Mouse (Mus musculus) liver, embryonic 11.5 days (tissue): Measurements from ENCODE around the gene Il18. TPM values are rescaled to one million over a fixed set of nuclear protein-coding genes. Genes with fewer than 3 reads are reported as not detected.

Experiments used
- ATAC-seq: fragments of 200-750 bp; cut with Nextera tagmentation; replicated peaks from 2 replicates; pipeline ENCODE4 v1.8.0; 2017; ENCODE audit warnings: moderate number of reproducible peaks, mild to moderate bottlenecking, moderate TSS enrichment, moderate library complexity; ENCODE audit not compliant: low FRiP score
- DNase-seq: peaks from one replicate; pipeline ENCODE4 v3.0.0-alpha.2; 2017; ENCODE audit warnings: low spot score
- H3K27ac ChIP-seq: fragments of 300-500 bp; sonication (generic); 2 replicates; pipeline ENCODE4 v1.5.1; 2014; ENCODE audit warnings: mild to moderate bottlenecking, low read depth, low read length, control low read depth
- H3K27me3 ChIP-seq: fragments of 300-500 bp; sonication (generic); replicated peaks from 2 replicates; pipeline ENCODE4 v1.6.1; 2014; ENCODE audit warnings: low read length, mixed read lengths; ENCODE audit not compliant: control insufficient read depth, insufficient read depth
- H3K36me3 ChIP-seq: fragments of 300-500 bp; sonication (generic); 2 replicates; pipeline ENCODE4 v1.6.1; 2014; ENCODE audit warnings: mild to moderate bottlenecking, low read length, moderate library complexity, mixed read lengths; ENCODE audit not compliant: control insufficient read depth, insufficient read depth
- H3K4me1 ChIP-seq: fragments of 300-500 bp; sonication (generic); replicated peaks from 2 replicates; pipeline ENCODE4 v1.6.1; 2014; ENCODE audit warnings: low read length, mixed read lengths; ENCODE audit not compliant: control insufficient read depth, insufficient read depth
- H3K4me2 ChIP-seq: fragments of 300-500 bp; sonication (generic); 2 replicates; pipeline ENCODE4 v1.6.1; 2014; ENCODE audit warnings: mild to moderate bottlenecking, control low read depth, moderate library complexity
- H3K4me3 ChIP-seq: fragments of 300-500 bp; sonication (generic); 2 replicates; pipeline ENCODE4 v1.5.1; 2014; ENCODE audit warnings: low read depth, low read length, control low read depth
- H3K9ac ChIP-seq: fragments of 300-500 bp; sonication (generic); 2 replicates; pipeline ENCODE4 v1.6.1; 2014; ENCODE audit warnings: low read depth, low read length, control low read depth
- H3K9me3 ChIP-seq: fragments of 300-500 bp; sonication (generic); 2 replicates; pipeline ENCODE4 v1.6.1; 2016; ENCODE audit warnings: low read length, inconsistent platforms, mixed read lengths; ENCODE audit not compliant: control insufficient read depth
- WGBS: fragments of 180-500 bp; shearing (Covaris S2); extraction: QIAGEN DNeasy Blood & Tissue Kit; methylation state at CpG from one replicate; pipeline ENCODE4 v1.1.7; 2014; 5-methylcytosine and 5-hydroxymethylcytosine counted together
- polyA plus RNA-seq: library from polyadenylated mRNA; unstranded; fragments of >200 nt; fragmentation: Nextera tagmentation; extraction: Ambion mirVana; gene quantifications from 2 replicates; pipeline ENCODE4 v1.2.1, GENCODE M21; 2014

Gene Il18
- 3.0 and 3.4 TPM in 2 replicates for polyA plus RNA-seq

DNA sequence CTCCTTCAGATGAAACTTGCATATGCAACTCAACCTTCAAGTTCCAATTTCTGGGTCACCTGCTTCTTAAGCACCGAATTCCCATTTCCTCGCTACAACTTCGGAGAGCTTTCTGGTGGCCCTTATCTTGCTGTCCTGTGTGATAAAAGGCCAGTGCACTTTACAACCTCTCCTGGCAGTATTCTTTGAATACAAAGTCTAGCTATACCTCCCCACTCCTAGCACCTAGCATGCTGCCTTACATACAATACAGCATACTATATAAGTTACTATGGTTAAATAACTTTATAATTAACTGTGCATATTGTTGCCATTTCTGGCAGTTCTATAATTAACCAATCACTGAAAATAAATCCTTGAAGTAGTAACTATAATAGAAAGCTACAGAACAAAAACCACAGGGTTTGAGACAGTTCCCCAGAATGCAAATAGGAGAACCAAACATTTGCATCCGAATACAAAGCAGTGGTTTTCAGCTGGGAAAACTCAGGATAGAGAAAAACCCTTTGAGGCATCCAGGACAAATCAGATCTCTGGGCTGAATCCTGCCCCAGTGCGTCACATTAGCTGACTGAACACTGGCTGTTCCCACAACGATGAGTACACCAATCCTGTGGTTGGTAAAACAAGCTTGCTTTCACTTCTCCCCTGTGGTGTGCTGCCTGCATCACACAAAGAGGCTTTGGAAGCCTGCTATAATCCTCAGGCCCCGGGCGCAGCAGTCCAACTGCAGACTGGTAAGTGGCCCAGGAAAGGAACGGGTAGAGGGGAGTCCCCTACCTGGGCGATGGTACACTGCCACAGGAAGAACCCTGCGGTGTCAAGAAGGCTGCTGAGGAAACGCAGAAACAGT is at the start of gene Il18:
Il18 (plus strand) TSS at position 587 of the 853 bp plus-strand sequence.
- DNase-seq (no peak), ATAC-seq (no peak)
- H3K27me3 ChIP-seq, result no peaks in the 10 kb centered on the region
- H3K36me3 ChIP-seq, result no peaks in the 10 kb centered on the region
- H3K4me2 ChIP-seq, result peak within 1 kb of the TSS; percentile 33; the same call in 1 of the 2 replicates
- H3K27ac ChIP-seq, result no peak within 1 kb of the TSS
- H3K4me3 ChIP-seq, result no peak within 1 kb of the TSS
- H3K9ac ChIP-seq, result no peak within 1 kb of the TSS
- no peaks in the 10 kb centered on the region for H3K9me3 ChIP-seq
- H3K4me1 ChIP-seq, result no peaks in the 10 kb centered on the region
- WGBS, result 32% methylated on average over 12 of the region's 12 CpGs

DNA sequence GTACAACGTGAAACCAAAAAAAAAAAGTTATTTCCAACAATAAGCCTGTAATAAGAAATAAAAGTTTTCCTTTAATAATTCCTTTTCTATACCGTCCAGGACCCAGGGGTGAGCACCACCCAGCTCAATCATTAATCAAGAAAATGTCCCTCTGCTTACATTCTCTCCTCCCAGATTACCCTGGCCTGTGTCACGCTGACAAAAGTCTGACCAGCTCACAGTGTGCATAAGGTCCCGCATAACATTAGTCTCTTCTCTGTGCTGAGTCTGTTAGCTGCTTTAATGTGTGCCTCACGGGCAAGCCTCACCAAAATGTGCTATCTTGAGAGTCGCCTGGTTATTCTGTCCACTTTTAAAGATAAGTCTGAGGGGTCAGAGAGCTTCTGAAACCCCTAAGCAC is 49.2 kb upstream of the Il18 start:
- ATAC-seq, result no peak
- no peak overlapping the region for H3K9ac ChIP-seq

DNA sequence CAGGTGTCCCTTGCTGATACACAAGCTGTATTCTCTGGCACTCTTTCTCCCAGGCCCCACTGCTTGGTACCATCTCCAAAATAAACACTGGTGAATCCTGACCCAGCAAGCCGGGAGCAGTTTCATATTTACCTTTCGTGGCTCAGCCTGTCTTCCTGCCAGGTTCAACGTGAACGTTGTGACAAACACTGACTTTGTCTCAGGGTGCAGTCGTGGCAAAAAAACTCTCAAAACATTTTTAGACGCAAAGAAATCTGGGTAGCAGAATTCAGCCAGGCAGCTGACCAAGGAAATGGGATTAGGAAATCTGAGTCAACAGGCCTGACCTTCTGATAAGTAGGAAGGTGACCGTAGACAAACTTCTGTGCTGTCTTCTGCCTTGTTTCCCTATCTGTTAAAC is 47.1 kb upstream of the Il18 start:
- Histone ChIP-seq H3K9me3 (no peaks in the 10 kb centered on the region), H3K9ac (no peak overlapping the region), H3K4me3 (no peak overlapping the region), H3K27me3 (no peaks in the 10 kb centered on the region), H3K36me3 (no peaks in the 10 kb centered on the region), H3K27ac (no peak overlapping the region), H3K4me1 (peaks cover 7% of the 10 kb centered on the region; the same call in 1 of the 2 replicates), H3K4me2 (no peak overlapping the region)
- 46% methylated on average over 7 of the region's 7 CpGs for WGBS
- ATAC-seq (no peak), DNase-seq (no peak)

More for the DNA sequence above, 49.2 kb upstream of the Il18 start:
- H3K4me2 ChIP-seq, result no peak overlapping the region
- H3K27me3 ChIP-seq, result no peaks in the 10 kb centered on the region
- WGBS, result 54% methylated on average over 6 of the region's 6 CpGs
- no peak overlapping the region for H3K27ac ChIP-seq
- H3K36me3 ChIP-seq, result no peaks in the 10 kb centered on the region
- H3K9me3 ChIP-seq, result no peaks in the 10 kb centered on the region
- no peak for DNase-seq
- H3K4me3 ChIP-seq, result no peak overlapping the region
- H3K4me1 ChIP-seq, result peaks cover 9% of the 10 kb centered on the region; the same call in 1 of the 2 replicates

DNA sequence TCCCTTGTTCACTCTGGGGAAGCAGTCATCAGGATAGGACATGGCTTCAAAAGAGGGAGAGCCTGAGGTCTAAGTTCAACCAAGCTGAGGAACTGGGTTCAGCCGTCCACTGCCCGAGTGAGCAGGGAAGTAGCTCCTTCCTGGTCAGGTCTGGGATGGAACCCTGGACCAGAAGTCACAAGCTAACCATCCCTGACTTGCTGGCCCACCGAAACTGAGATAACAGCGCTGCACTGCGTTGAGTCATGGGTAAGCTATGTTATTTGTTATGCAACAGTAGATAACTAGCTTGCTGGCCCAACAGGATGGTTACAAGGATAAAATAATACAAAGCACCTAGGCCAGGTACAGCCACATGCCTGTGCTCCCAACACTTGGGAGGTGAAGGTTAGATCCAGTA is 39.2 kb upstream of the Il18 start:
- no peak overlapping the region for H3K4me3 ChIP-seq
- H3K9me3 ChIP-seq, result no peaks in the 10 kb centered on the region
- no peak for ATAC-seq

DNA sequence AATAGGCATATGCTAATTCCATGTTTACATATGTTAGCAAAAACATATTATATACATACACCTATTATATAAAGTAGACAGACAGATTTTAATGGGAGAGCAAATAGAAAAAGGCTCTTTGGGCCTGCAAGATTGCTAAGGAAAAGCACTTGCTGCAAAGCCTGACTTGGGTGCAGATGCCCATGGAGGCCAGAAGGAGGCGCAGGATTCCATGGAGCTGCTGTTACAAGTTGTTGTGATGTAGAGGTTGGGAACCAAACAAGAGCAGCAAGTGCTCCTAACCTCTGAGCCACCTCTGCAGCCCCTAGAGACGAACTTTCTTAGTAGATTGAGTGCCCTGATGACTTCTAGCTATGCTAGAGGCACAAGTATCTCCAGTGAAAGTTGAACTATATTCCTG is 35.8 kb upstream of the Il18 start:
- no peak overlapping the region for H3K9ac ChIP-seq
- no peak for DNase-seq
- 12% methylated on average over 2 of the region's 2 CpGs for WGBS

More for the DNA sequence above, 39.2 kb upstream of the Il18 start:
- Histone ChIP-seq H3K4me2 (no peak overlapping the region), H3K9ac (no peak overlapping the region), H3K36me3 (no peaks in the 10 kb centered on the region), H3K27ac (no peak overlapping the region), H3K4me1 (no peaks in the 10 kb centered on the region), H3K27me3 (no peaks in the 10 kb centered on the region)
- no peak for DNase-seq
- WGBS, result 62% methylated on average over 5 of the region's 5 CpGs

DNA sequence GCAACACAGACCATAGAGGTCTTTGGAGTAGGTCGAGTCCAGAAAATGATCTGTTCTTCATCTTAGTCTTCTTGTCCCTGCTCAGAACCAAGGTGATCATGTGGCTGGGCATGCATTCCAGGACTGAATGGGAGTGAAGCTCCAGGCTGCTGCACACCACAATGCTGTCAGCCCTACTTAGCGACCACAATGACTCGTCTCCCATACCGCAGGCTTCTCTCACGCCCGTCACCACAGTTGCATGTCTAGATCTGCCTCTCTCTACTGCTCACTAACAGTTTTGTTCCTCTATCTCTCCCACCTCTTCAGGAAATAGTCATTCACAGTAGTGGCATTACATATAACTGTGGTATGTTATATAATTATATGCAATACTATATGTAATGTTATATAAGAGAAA is 33.9 kb upstream of the Il18 start:
- H3K9me3 ChIP-seq, result no peaks in the 10 kb centered on the region
- no peaks in the 10 kb centered on the region for H3K27me3 ChIP-seq
- no peaks in the 10 kb centered on the region; the same call in 1 of the 2 replicates for H3K36me3 ChIP-seq
- no peak overlapping the region for H3K27ac ChIP-seq
- DNase-seq (no peak), ATAC-seq (0 out of 2 replicates have a peak, but pooled peaks have one; percentile 49)
- 62% methylated on average over 6 of the region's 6 CpGs for WGBS
- no peak overlapping the region for H3K4me3 ChIP-seq
- H3K9ac ChIP-seq, result no peak overlapping the region
- no peaks in the 10 kb centered on the region for H3K4me1 ChIP-seq
- no peak overlapping the region for H3K4me2 ChIP-seq

More for the DNA sequence above, 35.8 kb upstream of the Il18 start:
- Histone ChIP-seq H3K4me3 (no peak overlapping the region), H3K4me2 (no peak overlapping the region), H3K4me1 (no peaks in the 10 kb centered on the region), H3K27ac (no peak overlapping the region), H3K36me3 (no peaks in the 10 kb centered on the region), H3K9me3 (no peaks in the 10 kb centered on the region), H3K27me3 (no peaks in the 10 kb centered on the region)
- no peak for ATAC-seq

DNA sequence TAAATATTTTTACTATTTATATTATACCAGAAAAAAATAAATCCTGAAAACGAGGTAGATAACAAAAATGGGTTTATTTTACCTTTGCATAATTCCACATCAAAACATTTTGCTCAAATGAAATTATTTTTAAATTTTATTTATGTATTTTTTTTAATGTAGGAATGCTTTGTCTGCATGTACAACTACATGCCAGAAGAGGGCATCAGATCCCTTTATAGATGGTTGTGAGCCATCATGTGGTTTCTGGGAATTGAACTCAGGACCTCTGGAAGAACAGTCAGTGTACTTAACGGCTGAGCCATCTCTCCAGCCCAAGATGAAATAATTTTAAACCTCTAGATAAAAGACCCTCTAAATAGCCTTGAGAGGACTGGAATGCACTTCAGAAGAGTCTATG is 33.1 kb upstream of the Il18 start:
- Histone ChIP-seq H3K27ac (no peak overlapping the region), H3K36me3 (no peaks in the 10 kb centered on the region; the same call in 1 of the 2 replicates), H3K4me3 (no peak overlapping the region), H3K4me2 (no peak overlapping the region), H3K4me1 (no peaks in the 10 kb centered on the region; the same call in 1 of the 2 replicates), H3K9ac (no peak overlapping the region), H3K9me3 (no peaks in the 10 kb centered on the region), H3K27me3 (no peaks in the 10 kb centered on the region)
- no peak for ATAC-seq
- DNase-seq, result no peak
- WGBS, result 49% methylated on average over 2 of the region's 2 CpGs

DNA sequence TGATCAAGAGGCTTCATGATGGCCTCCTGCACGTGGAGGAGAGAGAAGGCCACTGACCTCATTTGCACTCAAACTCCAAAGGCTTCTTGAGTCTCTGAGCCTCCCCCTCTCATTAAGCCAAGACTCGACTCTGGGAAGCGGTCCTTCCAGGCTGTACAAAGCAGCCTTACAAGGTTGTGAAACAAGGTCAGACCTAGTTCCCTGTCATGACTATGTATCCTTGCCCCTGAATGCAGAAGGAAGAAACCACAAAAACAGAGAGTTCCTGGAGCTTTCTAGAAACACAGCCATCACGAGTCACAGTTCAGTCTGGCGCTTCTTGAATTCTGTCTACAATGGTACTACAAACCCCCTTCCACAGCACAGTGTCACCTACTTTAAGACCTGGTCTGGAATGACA is 32.1 kb upstream of the Il18 start:
- no peaks in the 10 kb centered on the region for H3K27me3 ChIP-seq
- H3K4me3 ChIP-seq, result no peak overlapping the region
- H3K4me1 ChIP-seq, result peaks cover 5% of the 10 kb centered on the region
- no peaks in the 10 kb centered on the region; the same call in 1 of the 2 replicates for H3K36me3 ChIP-seq
- no peak for DNase-seq
- no peak overlapping the region for H3K9ac ChIP-seq
- no peak overlapping the region for H3K4me2 ChIP-seq
- 78% methylated on average over 5 of the region's 5 CpGs for WGBS
- no peaks in the 10 kb centered on the region for H3K9me3 ChIP-seq
- H3K27ac ChIP-seq, result no peak overlapping the region
- no peak for ATAC-seq

DNA sequence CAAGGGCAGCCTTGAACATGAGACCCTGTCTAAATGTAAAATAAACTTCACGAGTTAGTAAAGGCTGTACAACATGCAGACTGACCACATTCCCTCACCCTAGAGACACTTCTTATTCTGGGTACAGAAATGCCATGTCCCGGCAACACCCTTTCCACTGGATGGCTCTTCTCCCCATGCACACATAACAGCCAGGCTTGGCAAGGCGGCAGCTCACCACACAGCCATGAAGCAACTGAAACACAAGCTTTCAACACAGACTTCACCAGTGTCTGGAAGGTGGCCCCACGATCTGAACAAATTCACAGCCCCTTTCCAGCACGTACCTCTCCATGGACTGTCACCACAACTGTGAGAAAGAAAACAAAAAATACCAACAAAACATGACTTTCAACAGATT is 29.7 kb upstream of the Il18 start:
- Histone ChIP-seq H3K9me3 (no peaks in the 10 kb centered on the region), H3K9ac (no peak overlapping the region), H3K4me1 (peaks cover 9% of the 10 kb centered on the region), H3K27ac (no peak overlapping the region), H3K4me2 (no peak overlapping the region), H3K27me3 (no peaks in the 10 kb centered on the region), H3K4me3 (no peak overlapping the region), H3K36me3 (no peaks in the 10 kb centered on the region; the same call in 1 of the 2 replicates)
- ATAC-seq (no peak), DNase-seq (no peak)
- 90% methylated on average over 5 of the region's 5 CpGs for WGBS
